Mouse (Mus musculus): ENCODE data around the gene Nrxn2. TPM values are rescaled to one million over a fixed set of nuclear protein-coding genes. Genes with fewer than 3 reads are reported as not detected.

Nrxn2 gene
- total RNA-seq (2021) = 1 to 10 TPM; 1.1 to 1.3 TPM
- long read RNA-seq, experiment 1, partial matches to known transcripts = 0 of 1 reads
- long read RNA-seq, experiment 1, other reads (novel, unspliced or antisense) = 1 of 1 reads
- long read RNA-seq, experiment 2 = 0 reads

DNA sequence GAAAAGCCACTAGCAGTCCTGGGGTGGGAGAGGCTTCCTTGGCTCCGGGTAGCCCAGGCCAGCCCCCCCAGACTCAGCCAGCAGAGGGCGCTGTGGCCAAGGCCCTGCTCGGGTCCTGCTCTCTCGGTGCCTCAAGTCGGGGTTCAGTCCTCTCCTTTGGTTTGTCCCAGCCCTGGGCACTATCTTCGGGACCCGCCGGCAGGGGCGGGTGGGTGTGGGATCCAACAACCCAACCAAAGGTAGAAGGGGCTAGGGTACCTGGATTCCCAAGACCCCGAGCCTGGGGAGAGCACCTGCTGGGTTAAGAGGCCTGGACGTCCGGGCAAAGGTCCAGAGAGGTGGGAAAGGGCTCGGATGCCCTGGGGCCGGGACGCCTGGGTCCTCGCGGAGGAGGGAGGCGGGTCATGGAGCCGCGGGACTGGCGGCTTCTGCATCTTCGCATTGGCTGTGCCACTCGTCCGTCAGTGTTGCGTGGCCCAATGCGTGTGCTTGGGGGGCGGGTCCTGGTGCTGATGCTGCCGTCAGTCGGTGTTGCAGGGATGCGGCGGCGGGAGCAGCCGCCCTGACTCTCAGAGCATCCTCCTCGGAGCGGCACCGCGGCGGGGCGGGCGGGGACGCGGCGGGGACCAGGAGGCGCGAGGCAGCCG is at the start of gene Nrxn2:
Nrxn2 (plus strand) TSS at position 499 of the 647 bp plus-strand sequence.
- DNase-seq (ENCODE audit: low spot score) = peak; percentile 85

DNA sequence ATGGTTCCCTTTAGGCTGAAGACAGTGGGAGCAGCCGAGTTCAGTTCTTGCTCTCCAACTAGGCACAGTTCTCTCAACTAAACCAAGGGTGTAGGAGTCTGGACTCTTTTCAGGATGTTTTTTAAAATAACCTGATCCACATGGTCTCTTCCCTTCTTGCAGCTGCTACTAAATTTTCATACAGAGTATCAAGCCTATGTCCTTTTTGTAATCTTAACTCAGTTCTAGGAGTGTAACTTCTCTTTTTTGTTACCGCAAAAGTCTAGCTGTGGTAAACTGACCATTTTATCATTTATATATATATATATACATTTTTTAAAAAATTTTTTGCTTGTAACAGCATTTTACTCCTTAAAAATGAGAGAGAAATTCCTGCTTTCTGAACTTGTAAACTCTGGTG is 48.4 kb upstream of the Nrxn2 start:
- DNase-seq (ENCODE audit: low spot score) = no peak

GRCm38 (mm10) chr19:6372433-6372832 is 46.1 kb upstream of the Nrxn2 start:
- no peak for DNase-seq (ENCODE audit: low spot score)

DNA sequence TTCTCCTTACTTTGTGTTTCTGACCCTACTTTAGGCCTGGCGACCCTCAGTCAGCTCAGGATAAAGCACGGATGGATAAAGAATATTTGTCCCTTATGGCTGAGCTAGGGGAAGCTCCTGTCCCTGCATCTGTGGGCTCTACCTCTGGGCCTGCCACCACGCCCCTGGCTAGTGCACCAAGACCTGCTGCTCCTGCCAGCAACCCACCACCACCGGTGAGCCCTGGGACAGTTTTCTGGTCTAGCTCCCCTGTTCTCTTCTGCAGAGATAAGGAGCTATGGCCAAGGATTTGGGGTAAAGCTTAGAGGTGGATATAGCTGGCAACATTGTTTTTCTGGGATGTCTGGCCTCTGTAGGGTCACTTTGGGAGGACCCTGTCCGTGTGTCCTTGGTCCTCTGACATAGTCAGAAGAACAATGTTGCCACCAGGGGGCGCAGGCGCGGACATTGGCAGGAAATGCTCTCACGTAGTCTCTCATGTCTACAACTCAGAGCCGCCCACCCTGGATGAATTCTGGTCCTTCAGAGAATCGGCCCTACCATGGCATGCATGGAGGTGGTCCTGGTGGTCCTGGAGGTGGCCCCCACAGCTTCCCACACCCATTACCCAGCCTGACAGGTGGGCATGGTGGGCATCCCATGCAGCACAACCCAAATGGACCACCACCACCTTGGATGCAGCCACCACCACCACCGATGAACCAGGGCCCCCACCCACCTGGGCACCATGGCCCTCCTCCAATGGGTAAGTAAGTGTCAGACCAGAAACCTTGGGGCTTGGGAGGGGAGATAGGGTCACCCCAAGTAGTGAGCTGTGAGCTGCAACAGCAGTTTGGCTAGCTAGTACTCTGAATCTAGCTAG is 44.8 kb upstream of the Nrxn2 start:
- peak; percentile 87 for DNase-seq (ENCODE audit: low spot score)

- DNase-seq (ENCODE audit: low spot score) = no peak
Measured at GRCm38 (mm10) chr19:6374571-6374970, 44.0 kb upstream of the Nrxn2 start.

DNA sequence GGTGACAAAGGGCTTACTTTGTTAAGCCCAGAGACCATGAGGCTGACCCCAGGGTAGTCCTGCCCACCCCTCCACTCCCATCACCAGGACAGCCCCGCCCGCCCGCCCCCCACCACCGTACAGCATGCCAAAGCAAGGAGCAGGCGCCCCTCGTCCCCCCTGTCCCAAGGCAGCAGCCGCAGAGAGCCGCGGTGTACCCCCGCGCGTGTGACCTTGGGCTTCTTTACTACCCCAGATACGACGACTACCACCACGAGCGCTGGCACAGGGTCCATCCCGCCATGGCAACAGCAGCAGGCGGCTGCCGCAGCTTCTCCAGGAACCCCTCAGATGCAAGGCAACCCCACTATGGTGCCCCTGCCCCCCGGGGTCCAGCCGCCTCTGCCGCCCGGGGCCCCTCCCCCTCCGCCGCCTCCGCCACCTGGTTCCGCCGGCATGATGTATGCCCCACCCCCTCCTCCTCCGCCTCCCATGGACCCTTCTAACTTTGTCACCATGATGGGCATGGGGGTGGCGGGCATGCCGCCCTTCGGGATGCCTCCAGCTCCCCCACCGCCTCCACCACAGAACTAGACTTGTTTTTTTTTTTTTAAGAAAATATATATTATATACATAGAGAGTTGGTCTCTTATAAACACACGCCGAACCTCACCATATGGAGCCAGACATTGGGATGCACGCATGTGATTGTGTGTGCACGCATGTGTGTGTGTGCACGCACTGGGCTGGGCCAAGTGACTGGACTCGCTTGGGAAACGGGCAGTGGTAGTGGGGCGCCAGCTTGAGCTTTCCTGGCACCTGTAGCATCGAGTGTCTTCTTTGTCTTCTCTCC is 42.9 kb upstream of the Nrxn2 start:
- DNase-seq (ENCODE audit: low spot score) = no peak

DNA sequence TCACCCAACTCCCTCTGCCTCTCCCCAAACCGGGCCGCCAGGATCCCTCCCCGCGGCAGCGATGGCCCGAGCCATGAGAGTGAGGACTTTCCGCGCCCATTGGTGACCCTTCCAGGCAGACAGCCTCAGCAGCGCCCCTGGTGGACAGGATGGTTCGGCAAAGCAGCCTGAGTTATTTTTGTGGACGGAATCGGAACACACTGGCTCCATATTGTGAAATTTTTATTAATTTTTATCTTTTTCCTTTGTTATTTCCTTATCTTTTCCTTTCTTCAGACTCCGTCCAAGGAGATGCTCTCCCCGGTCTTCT is 42.3 kb upstream of the Nrxn2 start:
- DNase-seq (ENCODE audit: low spot score) = no peak

GRCm38 (mm10) chr19:6376643-6377042 is 41.9 kb upstream of the Nrxn2 start:
- DNase-seq (ENCODE audit: low spot score) = no peak

- DNase-seq (ENCODE audit: low spot score) = peak; percentile 49
Measured at GRCm38 (mm10) chr19:6377327-6378040, 41.0 kb upstream of the Nrxn2 start.

- no peak for DNase-seq (ENCODE audit: low spot score)
Measured at GRCm38 (mm10) chr19:6380411-6381166, 37.9 kb upstream of the Nrxn2 start.

DNA sequence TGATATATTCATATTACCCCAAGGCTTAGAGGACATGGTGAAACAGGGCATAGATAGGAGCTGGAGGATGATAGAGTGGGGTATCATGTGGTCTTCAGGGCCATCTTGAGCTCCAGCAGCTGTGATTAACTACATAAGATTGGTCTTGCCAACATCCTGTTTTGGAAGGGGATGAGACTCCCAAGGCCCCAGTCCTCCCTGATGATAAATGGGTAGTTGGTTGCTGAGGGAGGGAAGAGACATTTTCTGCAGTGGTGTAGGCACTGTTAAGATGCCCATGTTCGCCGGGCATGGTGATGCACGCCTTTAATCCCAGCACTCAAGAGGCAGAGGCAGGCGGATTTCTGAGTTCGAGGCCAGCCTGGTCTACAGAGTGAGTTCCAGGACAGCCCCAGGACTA is 37.3 kb upstream of the Nrxn2 start:
- no peak for DNase-seq (ENCODE audit: low spot score)

DNA sequence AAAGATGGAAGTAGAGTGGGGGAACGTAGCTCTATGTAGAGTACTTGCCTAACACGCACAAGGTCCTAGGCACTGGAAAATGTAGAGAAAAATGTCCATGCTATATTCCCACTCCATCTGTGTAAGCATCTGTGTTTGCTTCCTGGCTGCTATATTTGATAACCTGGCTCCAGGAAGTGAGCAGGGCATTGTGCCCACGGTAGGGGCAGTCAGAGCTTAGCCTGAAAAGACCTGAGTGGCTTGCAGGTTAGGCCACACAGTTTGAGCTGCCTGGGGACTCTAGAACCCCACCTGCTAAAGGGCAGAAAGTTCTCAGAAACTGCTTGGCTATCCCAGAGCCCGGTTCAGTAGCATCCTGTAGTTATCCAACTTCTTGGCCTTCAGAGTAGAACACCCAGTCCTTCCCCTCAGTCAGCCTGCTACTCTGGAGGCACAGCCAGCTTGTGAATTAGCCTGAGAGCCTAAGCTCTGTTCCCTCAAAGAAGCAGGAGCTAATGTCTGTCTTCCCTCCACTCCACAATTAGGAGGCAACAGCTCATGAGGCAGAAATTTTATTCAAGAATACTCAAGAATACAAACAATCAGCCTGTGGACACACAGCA is 36.1 kb upstream of the Nrxn2 start:
- no peak for DNase-seq (ENCODE audit: low spot score)

DNA sequence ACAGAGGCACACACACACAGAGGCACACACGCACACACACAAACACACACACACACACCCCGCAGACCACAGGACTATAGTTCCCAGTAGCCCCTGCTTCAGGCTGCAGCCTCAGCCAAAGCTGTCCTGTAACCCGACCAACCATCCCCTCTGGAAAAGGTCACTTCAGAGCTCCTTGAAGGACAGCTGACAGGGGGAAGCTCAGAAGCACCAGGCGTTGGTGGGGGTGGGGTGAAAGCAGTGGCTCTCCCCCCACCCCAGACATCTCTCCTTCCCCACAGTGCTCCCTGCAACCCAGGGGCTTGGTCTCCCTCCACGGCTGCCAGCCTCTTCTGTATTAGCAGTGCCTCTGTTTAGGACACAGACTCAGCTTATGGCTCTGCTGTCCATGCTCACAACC is 35.1 kb upstream of the Nrxn2 start:
- DNase-seq (ENCODE audit: low spot score) = peak; percentile 74

- DNase-seq (ENCODE audit: low spot score) = peak; percentile 96
Measured at GRCm38 (mm10) chr19:6384128-6384527, 34.4 kb upstream of the Nrxn2 start, which contains the start of gene Pygm. Gene Pygm (plus strand): TSS chr19:6384399.

DNA sequence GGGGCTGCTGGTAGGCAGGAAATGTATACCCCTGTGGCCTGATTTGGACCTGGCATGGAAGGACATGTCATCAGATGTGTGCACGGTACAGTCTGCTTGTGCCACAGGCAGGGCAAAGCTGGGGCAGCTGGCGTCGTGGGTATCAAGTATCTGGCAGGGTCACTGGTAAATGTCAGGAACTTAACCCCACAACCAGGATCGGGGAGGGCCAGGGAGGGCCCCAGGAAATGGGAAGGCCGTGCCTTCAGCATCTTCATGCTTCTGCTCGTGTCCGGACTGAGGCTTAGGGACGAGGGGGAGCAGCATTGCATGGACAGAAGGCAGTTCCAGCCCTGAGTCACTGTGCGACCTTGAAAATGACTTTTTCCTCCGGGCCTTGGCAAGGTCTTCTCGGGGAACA is 33.6 kb upstream of the Nrxn2 start:
- DNase-seq (ENCODE audit: low spot score) = peak; percentile 86

- no peak for DNase-seq (ENCODE audit: low spot score)
Measured at GRCm38 (mm10) chr19:6385419-6385818, 33.1 kb upstream of the Nrxn2 start.

- no peak for DNase-seq (ENCODE audit: low spot score)
Measured at GRCm38 (mm10) chr19:6385821-6386220, 32.7 kb upstream of the Nrxn2 start.

DNA sequence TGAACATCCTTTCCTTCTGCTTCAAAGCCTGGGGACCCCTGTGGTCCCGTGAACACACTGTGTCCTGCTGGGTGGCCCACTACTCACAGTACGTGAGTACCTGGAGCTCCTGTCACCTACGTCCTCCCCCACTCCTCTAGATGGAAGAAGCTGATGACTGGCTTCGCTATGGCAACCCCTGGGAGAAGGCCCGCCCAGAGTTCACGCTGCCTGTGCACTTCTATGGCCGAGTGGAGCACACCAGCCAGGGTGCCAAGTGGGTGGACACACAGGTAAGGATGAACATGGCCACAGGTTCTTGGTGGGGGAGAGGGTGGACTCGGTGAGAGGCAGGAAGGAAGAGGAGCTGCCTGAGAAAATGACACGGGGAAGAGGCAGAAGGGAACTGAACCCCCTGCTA is 32.3 kb upstream of the Nrxn2 start:
- DNase-seq (ENCODE audit: low spot score) = no peak

DNA sequence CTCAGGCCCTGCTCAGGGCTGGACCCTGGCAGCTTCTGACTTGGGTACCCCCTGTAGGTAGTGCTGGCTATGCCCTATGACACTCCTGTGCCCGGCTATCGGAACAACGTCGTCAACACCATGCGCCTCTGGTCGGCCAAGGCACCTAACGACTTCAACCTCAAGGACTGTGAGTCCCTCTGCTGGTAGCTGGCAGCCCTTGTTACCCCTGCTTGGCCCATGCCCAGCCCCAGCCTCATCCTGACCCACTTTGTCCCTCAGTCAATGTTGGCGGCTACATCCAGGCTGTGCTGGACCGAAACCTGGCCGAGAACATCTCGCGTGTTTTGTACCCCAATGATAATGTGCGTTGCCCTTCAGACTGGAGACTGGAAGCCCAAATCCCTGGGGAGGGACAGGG is 30.5 kb upstream of the Nrxn2 start:
- DNase-seq (ENCODE audit: low spot score) = peak; percentile 74

DNA sequence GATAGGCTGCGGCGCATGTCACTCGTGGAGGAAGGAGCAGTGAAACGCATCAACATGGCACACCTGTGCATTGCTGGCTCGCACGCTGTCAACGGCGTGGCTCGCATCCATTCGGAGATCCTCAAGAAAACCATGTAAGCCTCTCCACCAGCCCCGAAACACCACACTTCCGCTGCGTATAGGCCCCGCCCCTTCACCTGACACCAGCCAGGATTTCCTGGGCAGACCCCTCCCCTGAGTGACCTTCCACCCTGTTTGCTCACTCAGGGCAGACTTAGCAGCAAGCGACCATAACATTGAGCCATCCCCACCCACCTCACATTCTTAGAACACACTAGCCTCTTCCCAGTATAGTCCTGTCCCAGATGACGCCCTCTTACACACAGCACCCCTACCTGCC is 28.7 kb upstream of the Nrxn2 start:
- DNase-seq (ENCODE audit: low spot score) = no peak
